Mouse (Mus musculus) mouse embryonic stem cell (cell line): ENCODE results near the gene 1700020L24Rik.

Source experiments
- in situ Hi-C, 2 experiments: fragments of 300-500 bp; cut with MboI; formaldehyde crosslinking; loops; 1 replicate in 1 of 2; 3 replicates in 1 of 2; pipeline ENCODE4 v1.14.3; 2019 to 2020; ENCODE audit warnings: low sequenced_read_pairs in 2 of 2, low pct_unique_long_range_greater_than_20kb in 1 of 2, mixed read lengths in 1 of 2; ENCODE audit not compliant: unreplicated experiment in 1 of 2

Gene 1700020L24Rik

GRCm38 (mm10) chr11:83437377-83437776, at the start of gene 1700020L24Rik:
TSS of gene 1700020L24Rik (plus strand) at chr11:83437677.
- in situ Hi-C loops = loop anchor here in 1 of 2 experiments (25.0 kb wide), 1 partner anchor 300 kb away; the partner anchor contains the start of gene Wfdc21

DNA sequence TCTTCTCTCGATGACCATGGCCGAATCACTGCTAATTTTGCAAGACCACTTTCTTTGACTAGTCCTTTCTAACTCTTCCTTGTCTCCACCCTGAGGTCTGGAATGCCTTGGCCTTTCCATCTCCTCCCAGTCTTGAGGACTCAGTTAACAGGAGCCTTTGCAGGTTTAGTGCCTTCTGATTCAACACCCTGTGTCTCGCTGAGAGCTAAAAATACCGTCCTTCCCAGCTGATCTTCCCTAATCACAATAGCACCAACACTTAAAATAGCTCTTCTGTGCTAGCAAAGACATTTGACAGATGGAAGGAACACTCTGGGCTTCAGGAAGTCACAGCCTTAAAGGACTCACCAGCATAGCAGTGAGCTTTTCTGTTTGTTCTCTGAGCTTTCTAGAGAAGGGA, 44.4 kb upstream of the 1700020L24Rik start:
- in situ Hi-C loops = no loop called here

- in situ Hi-C loops = no loop called here
These were observed 42.6 kb upstream of the 1700020L24Rik start for GRCm38 (mm10) chr11:83394802-83395439.

- in situ Hi-C loops = no loop called here
These were observed 39.9 kb upstream of the 1700020L24Rik start for GRCm38 (mm10) chr11:83397626-83398025.

DNA sequence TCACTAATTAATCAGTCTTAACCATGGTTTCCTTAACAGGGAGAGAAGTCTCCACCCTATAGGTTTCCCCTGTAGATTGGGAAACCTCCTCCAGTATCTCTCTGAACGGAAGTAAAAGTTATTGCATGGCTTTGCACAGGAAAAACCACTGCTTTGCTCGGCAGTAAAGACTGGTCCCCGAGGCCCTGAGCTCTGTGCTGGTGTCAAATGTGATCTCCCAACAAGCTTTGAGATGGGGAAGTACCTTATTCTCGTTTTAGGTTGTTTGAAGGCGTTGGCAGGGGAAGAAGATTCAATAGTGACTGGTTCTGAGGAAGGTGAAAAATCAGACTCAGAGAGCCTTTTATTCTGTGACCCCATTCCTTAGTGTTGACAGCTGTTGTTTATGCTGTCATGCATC, 38.8 kb upstream of the 1700020L24Rik start:
- in situ Hi-C loops = no loop called here

GRCm38 (mm10) chr11:83403787-83404186, 33.7 kb upstream of the 1700020L24Rik start:
- in situ Hi-C loops = loop anchor here in 1 of 2 experiments (25.0 kb wide), 1 partner anchor 466 kb away; no protein-coding TSS in a partner anchor

DNA sequence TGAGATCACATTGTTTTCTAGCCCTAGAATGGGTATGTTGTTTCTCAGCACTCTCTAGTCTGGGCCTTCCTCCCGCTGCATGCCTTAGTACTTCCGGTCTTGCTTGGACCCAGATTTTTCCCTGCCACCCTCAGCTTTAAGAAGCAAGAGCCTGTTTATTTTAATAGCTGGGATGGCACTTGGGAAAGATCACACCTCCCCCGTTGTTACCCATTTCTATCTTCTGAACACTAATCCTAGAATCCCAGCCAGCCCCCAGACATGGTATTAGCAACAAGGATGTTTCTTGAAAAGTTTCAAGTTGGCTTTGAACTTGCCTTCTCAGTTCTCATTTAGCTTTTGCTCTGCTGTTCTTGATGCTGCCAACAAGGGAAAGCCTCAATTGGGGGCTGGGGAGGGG, 31.1 kb upstream of the 1700020L24Rik start:
- in situ Hi-C loops = loop anchor here in 1 of 2 experiments (25.0 kb wide), 1 partner anchor 469 kb away; no protein-coding TSS in a partner anchor

DNA sequence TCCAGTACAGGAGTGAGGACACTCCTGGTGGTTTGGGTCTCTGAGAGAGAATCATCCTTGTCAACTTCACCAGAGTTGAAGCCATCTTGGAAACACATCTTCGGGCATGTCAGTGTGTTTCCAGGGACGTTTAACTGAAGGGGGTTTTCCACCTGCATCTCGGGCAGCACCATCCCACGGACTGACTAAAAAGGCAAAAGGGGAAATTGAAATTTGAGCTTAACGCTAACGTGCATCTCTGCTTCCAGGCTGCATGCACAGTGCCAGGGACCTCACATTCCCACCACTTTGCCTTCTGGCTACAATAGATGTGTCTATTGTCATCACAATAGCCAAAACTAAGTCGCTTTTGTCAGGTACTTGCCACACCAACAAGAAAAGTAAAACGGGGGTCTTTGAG, 29.2 kb upstream of the 1700020L24Rik start:
- in situ Hi-C loops = loop anchor here in 1 of 2 experiments (25.0 kb wide), 1 partner anchor 471 kb away; no protein-coding TSS in a partner anchor

- in situ Hi-C loops = loop anchor here in 1 of 2 experiments (25.0 kb wide), 1 partner anchor 472 kb away; no protein-coding TSS in a partner anchor
These were observed 28.3 kb upstream of the 1700020L24Rik start, which contains the start of gene Rasl10b for GRCm38 (mm10) chr11:83409087-83409754. TSS of gene Rasl10b (plus strand) at chr11:83409137.

- in situ Hi-C loops = loop anchor here in 1 of 2 experiments (25.0 kb wide), 1 partner anchor 473 kb away; no protein-coding TSS in a partner anchor
These were observed 27.6 kb upstream of the 1700020L24Rik start for GRCm38 (mm10) chr11:83409792-83410291.

- in situ Hi-C loops = loop anchor here in 1 of 2 experiments (25.0 kb wide), 1 partner anchor 473 kb away; no protein-coding TSS in a partner anchor
These were observed 27.0 kb upstream of the 1700020L24Rik start for GRCm38 (mm10) chr11:83410510-83410909.

GRCm38 (mm10) chr11:83417080-83417479, 20.4 kb upstream of the 1700020L24Rik start:
- in situ Hi-C loops = loop anchor here in 1 of 2 experiments (25.0 kb wide), 1 partner anchor 480 kb away; no protein-coding TSS in a partner anchor

GRCm38 (mm10) chr11:83417708-83418107, 19.8 kb upstream of the 1700020L24Rik start:
- in situ Hi-C loops = loop anchor here in 1 of 2 experiments (25.0 kb wide), 1 partner anchor 480 kb away; no protein-coding TSS in a partner anchor

GRCm38 (mm10) chr11:83418566-83418965, 18.9 kb upstream of the 1700020L24Rik start:
- in situ Hi-C loops = loop anchor here in 1 of 2 experiments (25.0 kb wide), 1 partner anchor 481 kb away; no protein-coding TSS in a partner anchor

DNA sequence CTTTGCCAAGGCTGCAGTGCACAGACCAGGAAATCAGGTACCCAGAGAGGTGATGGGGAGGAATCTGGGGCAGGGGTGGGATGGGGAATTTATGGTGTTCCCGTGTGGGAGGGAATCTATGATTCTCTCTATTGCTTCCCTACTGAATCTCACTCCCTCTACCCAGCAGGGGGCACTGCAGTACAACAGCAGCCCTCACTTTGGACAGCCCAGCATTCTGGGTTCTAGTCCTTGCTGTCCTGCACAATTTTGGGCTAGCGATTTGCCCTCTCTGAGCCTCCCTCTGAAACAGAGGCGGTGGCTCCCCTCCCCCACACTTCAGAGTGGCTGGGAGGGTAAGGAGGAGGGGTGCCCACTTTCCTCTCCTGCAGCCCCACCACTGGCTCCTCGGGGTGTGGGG, 17.1 kb upstream of the 1700020L24Rik start:
- in situ Hi-C loops = loop anchor here (5.0 to 25.0 kb wide), 3 partner anchors 93 to 483 kb away; no protein-coding TSS in a partner anchor

GRCm38 (mm10) chr11:83421305-83421704, 16.2 kb upstream of the 1700020L24Rik start:
- in situ Hi-C loops = loop anchor here (5.0 to 25.0 kb wide), 3 partner anchors 94 to 484 kb away; no protein-coding TSS in a partner anchor

- in situ Hi-C loops = loop anchor here (5.0 to 25.0 kb wide), 4 partner anchors 97 to 487 kb away; partner anchors contain the start of gene Wfdc21 (in 1 of the 2)
These were observed 12.8 kb upstream of the 1700020L24Rik start for GRCm38 (mm10) chr11:83424681-83425080.

DNA sequence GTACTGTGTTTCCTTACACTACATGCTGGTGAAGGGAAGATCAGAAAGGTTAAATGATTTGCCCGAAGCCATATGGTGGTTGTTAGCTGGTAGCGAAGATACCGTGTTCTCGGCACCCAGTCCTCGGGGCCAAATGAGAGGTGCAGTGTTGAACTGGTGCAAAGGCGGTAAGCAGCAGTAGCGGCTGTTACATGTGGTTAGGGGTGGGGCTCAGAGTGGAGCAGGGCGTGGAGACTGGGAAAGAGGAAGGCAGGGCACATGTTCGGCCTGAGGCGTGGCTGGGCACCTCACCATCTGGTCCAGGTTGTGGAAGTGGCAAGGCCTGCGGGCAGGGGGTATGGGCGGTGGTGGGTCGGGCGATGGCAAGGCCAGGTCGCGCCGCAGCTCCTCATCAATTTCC, 10.5 kb upstream of the 1700020L24Rik start:
- in situ Hi-C loops = loop anchor here (10.0 to 25.0 kb wide), 2 partner anchors 102 to 310 kb away; partner anchors contain the start of gene Wfdc21 (in 1 of the 2)
